Mouse (Mus musculus) layer of hippocampus, adult 11-12 months (tissue): Measurements from ENCODE around the gene Aldh6a1.

Experiments used
- DNase-seq: peaks from one replicate; pipeline ENCODE4 v3.0.0; 2022; ENCODE audit warnings: low spot score

Gene Aldh6a1

DNA sequence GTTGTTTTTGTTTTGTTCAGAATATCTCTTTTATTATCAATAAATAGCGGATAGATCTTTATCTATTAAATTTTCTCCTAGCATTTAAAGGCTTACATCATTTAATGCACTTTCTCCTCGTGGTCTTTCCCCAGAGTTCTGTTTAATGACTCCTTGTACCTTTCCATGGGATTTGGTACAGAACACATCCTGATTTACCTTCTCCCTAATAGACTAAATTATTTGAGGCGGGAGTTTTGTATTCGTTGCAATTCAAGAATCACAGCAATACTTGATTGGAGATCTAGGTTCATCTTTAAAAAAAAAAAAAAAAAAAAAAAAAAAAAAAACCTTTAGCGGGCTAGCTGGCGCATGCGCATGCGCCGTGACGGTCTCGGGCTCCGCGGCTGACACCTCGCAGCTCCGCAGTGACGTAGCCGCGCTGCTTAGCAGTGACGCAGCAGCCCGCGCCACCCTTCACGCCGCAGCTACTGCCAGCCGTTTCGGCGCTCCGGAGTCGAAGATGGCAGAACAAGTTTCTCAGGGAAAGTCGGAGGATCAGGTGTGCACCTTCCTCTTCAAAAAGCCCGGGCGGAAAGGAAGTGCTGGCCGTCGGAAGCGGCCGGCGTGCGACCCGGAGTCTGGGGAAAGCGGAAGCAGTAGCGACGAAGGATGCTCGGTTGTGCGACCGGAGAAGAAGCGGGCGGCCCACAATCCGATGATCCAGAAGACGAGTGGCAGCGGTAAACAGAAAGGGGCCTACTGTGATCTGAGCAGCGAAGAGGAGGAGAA, 33.8 kb downstream of the Aldh6a1 start, which contains the start of gene Rnf113a2:
Gene Rnf113a2, plus strand, starts transcription at position 363 of the 771 bp plus-strand sequence.
- DNase-seq, result peak; percentile 84

DNA sequence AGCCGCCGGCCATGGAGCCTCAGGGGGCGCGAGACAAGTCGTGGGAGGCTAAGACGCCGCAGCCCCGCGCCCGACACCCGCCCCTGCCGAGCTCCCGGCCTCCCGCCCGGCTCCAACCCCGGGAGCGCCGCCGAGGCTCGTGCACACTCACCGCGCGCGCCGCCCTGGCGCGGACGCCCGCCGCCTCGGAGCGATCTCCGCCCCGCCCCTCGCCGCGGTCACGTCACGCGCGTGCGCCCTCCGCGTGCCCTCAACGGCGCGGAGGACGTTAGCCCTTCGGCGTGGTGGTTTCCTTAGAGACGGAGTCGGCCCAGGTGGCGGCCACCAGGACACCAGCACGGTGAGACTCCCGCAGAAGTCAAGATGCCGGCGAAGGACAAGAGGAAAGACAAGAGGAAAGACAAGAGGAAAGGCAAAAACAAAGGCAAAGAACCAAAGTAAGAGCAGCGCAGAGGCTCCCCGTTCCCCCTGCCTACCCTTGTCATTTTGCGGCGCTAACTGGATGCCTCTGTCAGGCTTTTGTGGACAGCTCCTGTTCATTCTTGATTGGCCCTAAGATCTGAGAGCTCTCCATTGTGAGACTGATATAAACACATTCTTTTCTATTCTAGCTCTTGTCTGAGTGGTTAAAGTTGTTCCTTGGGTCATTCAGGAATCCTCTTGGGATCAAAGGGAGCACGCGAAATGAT, 41.8 kb downstream of the Aldh6a1 start, which contains the start of the genes Entpd5 and Bbof1:
Gene Entpd5, minus strand, starts transcription at position 211 of the 689 bp plus-strand sequence.
Gene Bbof1, plus strand, starts transcription at position 253 of the 689 bp plus-strand sequence.
- DNase-seq, result peak; percentile 90

DNA sequence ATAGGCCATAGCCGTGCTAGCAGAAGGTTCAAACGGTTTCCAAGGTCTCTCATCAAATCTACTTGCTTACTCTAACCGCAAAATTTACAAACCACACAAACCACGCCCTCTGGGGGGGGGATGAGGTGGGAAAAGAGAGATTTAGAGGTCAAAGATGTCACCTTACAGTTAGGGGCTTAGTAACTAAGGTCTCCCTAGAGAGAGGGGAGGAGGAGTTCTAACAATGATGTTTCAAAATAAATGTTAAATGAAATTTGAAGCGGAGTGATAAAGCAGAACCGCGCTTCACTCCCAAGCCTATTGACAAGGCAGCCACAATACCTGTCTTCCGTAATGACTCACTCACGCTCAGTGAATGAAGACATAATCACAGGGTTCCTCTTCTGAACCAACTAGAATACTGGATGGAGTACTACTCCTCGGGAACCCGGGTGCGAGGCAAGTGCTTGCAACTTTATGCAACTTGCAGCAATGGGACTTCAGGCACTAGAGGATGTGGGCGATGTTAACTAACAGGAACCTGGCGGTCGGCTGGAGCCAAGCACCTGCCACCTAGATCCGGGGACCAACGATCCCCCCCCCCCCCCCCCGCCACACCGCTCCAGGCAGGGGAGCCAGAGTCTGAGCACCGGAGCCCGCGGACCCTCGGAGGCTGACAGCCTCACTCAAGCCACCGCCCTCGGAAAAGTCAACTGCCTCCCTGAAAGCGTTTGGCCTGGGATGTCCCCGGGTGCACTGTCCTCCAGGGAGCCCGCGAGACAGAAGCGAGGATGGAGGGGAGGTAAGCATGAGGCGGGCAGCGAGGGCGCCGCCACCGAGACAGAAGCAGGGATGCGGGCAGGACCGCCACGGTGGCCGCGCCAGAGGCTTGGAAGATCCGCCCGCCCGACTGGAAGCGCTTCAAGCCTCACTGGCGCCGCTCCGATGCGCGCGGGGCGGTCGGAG, 42.7 kb downstream of the Aldh6a1 start:
- no peak for DNase-seq

DNA sequence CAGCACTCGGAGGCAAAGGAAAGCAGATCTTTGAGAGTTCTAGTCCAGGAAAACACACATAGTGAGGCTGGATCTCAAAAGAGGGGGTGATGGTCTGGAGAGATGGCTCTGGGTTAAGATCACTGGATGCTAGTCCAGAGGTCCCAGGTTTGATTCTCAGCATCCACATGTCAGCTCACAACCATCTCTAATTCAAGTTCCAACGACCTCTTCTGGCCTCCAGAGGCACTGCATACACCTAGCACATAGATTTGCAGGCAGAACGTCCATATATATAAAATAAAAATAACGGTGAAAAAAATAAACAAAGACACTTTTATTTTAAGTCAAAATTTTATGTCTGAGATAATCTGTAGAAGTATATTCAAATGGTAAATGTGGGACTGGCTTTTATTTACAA, 43.5 kb downstream of the Aldh6a1 start:
- no peak for DNase-seq

DNA sequence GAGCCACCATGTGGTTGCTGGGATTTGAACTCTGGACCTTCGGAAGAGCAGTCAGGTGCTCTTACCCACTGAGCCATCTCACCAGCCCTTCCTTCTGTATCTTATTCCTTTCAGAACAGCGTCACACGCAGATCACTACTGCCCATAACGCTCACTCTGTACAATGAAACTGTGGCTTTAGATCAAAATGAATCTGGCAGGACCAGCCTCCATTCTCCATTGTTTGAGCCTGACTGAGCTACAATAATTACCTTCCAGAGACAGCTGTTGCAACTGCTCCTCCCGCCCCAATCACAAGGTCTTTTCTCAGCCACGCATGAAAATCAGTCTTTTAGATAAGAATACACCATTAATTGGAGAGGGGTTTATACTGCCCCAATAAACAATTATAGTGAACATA, 46.3 kb downstream of the Aldh6a1 start:
- DNase-seq, result no peak

DNA sequence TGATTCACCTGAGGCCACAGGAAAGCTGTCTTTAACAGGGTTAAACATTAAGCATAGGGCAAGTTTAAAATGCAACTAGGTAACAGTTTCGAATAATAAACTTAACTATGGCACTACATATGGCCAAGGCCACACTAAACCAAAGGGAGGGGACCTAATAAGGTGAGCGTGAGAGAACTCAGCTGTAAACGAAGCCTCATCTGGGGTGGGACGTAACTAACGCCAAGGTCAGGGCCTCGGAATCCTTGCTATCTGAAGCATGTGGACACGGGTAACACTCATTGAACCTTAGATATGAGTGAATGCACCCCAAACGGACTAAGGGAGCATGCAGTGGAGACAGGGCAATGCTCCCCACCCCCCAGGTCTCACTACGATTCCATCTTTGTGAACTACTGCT, 47.9 kb downstream of the Aldh6a1 start:
- DNase-seq, result no peak

DNA sequence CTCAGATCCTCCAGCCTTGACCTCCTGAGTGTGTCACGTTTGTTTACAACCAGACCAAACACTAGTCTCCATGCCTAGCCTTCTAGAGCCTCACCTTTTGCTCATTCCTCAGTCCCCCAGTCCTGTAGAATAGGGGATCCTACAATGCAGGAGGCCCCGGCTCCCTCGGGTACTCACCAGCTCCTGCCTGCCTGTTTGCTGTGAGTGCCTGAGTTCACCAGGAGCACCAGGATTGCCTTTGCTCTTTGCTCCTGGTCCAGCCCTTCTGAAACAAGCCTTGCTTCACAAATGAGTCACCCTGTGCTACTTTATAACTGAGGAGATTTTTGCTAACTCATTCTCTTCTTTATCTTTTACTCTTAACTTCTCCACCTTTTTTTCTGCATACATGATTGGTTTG, 50.2 kb downstream of the Aldh6a1 start:
- DNase-seq, result no peak

DNA sequence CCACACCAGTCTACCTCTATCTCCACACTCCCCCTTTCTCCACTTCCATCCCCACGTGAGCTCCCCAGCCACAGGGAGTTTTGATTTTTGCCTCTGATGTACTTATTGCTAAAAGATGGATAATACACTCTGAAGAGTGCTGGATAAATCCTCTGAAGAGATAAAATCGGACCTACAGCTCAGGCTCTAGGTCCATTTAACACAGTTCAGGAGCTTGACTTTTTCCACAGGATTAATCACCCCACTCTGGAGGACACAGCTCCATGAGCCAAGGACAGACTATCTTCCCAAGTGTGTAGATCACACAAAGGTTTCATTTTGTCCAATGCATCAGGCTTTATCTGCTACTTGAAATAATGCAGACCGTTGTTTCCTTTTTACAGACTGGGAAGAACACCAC, 50.7 kb downstream of the Aldh6a1 start:
- DNase-seq, result no peak

DNA sequence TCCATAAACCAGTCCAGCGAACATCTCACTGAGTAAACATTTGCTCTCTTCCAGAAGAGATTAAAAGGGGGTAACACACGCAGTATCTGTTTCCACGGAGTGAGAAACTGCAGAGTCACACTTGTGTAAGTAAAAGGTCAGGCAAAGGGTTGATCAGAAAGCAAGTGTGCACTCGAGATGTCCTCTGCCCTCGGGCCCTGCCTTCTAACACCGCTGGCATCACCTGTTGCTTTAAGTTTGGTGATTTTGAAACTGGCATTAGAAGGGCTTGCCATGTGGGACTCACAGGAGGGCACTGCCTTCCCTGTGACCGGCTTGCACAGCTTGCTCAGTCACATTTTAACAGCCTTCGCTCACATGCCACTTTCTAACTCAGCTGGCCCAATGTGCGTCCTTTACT, 51.1 kb downstream of the Aldh6a1 start:
- DNase-seq, result no peak

DNA sequence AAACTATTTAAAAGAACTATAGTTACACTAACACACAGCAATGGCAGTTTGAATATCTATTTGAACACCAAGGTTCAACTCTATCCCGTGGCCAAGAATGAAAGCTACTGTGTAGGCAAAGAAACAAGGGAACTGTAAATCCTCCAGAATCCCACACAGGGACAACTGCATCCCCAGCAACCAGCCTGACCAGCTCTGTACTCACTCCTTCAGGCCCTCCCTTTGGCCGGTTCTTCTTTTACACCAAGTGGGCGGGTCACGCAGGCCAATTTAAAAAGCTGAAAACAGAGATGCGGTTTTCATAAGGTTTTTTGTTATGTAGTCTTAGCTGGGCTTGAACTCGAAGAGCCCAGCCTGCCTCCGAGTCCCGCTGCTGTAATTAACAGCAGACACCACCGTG, 51.7 kb downstream of the Aldh6a1 start:
- DNase-seq, result no peak

DNA sequence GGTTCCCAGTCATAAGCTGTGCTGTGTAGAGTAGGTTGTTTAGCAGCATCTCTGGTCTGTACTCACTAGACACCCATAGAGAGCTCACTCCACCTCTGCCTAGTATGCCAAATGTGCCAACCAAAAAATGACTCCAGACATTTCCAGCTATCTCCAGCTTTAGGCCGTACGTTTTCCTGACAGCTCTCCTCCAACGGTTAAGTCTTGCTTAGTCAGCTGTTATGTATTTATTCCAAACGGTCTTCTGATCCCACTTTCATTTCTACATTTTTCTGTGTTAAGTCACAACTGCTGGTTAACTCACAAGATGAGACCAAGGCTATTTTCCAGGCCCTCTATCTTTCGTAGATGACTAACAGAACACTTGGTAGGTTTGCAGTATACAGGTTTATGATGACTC, 52.2 kb downstream of the Aldh6a1 start:
- DNase-seq, result no peak

DNA sequence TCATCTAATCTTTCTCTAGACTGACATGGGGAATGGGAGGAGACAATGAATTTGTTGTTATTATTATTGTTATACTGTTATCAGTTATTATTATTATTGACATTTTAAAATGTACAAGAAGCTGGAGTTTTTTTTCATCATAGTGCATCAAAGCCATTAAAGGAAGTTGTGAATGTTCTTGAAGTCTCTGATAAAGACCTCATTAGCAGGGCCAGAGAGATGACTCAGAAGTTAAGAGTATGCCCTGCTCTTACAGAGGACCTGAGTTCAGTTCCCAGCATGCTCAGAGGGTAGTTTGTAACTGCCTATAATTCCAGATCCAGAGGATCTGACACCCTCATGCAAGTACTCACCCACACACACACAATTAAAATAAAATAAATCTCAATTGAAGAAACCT, 53.1 kb downstream of the Aldh6a1 start:
- DNase-seq, result no peak

DNA sequence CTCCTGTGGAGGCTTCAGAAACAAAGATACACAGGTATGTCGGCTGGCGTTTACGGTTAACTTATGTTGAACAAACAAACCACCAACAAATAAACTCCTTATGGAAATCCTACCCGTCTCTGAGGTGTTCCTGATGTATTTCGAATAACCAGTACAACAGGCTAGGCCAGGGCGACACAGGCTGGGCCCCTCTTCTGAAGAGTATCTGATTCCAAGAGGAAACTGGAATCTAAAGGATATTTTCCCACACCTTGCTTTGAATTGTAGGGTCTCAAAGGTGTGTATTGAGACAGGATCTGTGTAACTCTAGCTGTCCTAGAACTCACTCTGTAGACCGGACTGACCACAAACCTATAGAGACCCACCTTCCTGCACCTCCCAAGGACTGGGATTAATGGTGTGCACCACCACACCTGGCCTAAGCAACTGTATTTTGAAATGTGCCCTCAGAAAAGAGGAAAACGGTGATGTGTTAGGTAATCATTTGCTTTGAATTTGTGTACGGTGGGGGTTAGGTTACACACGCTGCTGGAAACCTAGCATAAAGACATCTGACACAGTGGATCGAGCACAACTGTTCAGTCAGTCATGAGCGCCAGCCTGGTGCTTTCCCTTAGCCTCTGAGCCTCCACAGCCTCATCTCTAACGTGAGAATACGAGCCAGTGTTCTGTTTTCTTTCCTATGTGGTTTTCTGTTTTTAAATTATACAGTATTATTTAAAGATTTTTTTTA, 53.7 kb downstream of the Aldh6a1 start:
- DNase-seq, result no peak

DNA sequence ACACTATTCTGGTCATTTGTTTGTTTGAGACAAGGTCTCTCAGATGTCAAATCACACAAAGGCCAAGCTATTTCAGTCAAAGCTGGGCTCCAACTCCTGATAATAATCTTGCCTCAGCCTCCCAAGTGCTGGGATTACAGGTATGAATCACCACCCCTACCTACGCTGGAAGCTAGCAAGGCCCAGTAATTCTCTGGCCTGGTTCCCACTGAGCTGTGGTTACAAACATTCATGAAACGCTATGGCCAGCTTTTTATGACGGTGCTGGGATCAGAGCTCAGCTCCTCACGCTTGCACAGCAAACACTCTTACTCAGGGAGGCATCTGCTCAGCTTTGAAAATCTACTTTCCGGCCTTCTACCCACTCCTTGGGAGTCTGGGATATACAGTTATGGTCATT, 57.0 kb downstream of the Aldh6a1 start:
- DNase-seq, result no peak

DNA sequence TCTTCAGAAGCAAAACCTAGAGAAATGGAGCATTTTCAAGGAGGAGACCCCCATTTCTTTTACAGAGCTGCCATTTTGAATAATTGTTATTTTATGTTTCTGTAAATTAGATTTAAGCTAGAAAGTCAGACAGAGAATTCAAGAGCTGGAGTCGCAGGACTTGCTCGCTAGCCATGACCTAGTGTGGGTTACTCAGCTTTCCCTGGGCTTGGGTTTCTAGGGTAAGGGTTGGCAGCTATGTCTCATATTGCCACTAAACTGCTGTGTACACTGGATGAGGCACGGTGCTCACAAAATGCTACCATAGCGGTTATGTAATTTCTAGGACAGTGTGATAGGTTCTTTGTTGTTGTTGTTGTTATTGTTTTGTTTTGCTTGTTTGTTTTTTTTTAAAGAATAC, 58.1 kb downstream of the Aldh6a1 start:
- DNase-seq, result no peak

DNA sequence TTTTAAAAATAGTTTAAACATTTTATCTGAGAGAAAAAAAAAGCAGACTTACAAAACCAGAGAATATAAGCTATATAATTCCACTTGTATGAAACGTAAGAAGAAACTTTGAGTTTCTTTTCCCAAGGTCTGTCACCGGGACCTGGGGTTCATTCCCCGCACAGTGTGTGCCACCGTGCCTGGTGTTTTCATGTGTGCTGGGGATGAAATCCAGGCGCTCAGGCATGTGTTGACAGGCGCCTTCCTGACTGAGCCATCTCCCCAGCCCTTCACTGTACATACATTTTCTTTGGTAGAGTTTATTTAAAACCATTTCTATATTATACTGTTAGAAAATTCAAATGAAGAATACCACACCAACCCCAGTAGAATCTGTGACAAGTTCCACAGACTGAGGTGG, 60.5 kb downstream of the Aldh6a1 start:
- DNase-seq, result no peak

DNA sequence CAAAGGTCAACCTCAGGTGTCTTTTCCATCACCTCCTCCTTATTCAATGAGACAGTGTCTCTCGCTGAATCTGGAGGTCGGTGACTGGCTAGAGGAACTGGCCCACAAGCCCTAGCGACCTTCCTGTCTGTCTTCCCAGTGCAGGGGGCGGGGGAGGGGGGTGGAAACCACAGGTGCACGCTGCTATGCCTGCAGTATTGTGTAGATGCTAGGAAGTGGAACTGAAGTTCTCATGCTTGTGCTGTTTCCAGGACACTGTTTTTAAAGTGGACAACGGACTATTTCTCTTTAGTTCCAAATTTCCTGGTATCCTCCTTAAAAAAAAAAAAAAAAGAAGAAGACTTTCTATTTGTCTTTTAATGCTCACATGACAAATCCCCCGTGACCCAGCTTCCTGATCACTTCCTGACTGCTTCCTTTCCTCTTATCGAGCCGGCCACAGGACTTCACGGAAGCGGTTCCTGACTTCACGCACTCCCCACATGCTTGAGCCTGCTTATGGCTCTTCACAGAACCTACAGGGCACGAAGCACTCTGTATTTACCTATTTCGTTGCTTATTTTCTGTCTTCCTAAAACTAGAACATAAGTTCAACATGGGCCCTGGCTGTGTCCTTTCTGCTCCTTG, 61.9 kb downstream of the Aldh6a1 start:
- no peak for DNase-seq

DNA sequence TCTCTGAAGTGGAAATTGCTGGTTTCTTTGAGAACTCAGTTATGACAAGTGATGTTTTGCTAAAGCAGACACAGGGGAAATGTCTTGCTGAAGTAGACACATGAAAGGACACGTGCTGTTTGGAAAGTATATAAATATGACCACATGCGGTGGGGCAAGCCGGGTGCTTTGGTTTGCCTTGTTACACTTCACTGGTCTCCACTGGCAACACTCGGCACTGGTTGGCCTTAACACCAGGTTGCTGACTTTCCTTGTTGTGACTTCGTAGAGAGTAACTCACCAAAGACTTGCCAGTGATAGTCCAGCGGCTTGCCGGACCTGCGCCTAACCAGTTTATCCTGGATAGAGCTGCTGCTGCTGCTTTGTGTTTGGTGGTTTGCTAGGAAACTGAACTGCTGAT, 62.7 kb downstream of the Aldh6a1 start:
- DNase-seq, result no peak

DNA sequence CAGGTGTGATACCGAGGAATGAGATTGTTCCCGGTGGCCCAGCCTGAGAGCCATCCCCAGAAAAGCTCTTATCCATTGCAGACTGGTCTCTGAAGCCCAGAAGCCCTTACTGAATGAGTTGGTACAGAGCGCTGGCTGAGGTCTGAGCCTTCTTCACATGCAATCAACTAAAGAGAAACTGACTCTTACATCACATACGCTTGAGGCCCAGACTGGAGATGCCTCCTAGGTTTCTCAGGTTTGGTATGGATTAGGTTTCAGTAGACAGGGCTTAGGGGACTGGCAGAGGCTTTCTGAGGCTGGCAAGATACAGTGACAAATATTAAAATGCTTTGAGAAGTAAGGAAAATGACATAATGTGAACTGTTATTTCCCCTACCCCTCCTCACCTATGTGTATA, 65.4 kb downstream of the Aldh6a1 start:
- no peak for DNase-seq

DNA sequence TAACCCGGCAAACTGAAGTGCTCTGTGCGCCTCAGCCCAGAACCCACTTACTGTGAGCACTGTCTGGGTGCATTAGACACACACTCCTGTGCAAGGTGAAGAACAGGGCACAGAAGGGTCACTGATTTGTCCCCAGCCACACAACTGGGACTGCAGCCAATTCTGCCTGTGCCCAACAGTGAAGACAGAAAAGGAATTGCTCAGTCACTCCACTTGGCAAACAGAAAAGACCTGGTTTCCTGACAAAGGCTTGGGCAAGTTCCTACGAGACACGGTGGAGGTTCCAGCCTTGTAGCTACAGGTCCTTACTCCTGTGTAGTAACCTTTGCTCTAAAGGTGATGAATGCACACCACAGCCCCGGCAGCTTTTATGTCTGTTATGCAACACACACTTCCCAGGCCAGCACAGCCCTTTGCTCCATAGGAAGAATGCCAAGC, 66.1 kb downstream of the Aldh6a1 start:
- no peak for DNase-seq

DNA sequence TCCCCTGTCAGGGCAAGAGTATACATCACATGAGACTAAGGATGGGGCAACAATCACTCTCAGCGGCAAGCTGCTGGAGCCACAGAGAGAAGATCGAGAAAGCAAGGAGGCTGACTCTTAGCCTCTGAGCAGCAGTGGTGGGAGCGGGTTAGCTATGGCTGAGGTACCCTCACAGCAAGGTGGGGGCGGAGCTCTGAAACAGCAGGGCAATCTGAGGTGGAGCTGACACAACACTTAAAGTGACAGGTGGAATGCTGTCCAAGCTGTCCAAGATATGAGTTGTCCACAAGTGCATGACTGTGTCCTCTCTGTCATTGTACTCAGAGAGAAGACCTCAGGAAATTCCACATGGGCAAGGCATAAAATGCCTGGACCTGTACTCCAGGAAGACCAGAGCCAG, 68.4 kb downstream of the Aldh6a1 start:
- DNase-seq, result no peak
